In genomic region chr9:20887704-20888385, GRCm38 (mm10) we compare ENCODE assay signal across 8 mouse cellular contexts. TPM values are rescaled to one million over a fixed set of nuclear protein-coding genes. Genes with fewer than 3 reads are reported as not detected.
DNase-seq lines count a peak whose midpoint lies in the region; ATAC-seq and TF ChIP-seq lines count a peak whose summit lies in the region.

Ppan (plus strand) TSS chr9:20888175.

- no peaks in the 10 kb centered on the region for H3K27me3 ChIP-seq in embryonic facial prominence, embryonic 13.5 days
- H3K27me3 ChIP-seq in kidney, adult 2 months (replicated peaks; ENCODE audit: control insufficient read depth, insufficient read depth, low read length) = no peaks in the 10 kb centered on the region
- no peaks in the 10 kb centered on the region for H3K27me3 ChIP-seq in limb, embryonic 12.5 days
- no peaks in the 10 kb centered on the region for H3K27me3 ChIP-seq in midbrain, embryonic 15.5 days (replicated peaks)
- H3K27me3 ChIP-seq in spleen, adult 2 months (ENCODE audit: control insufficient read depth, insufficient read depth, low read length) = no peaks in the 10 kb centered on the region

- DNase-seq in 3134 (ENCODE audit: extremely low read depth, insufficient read length, low spot score) = peak; percentile 89
- DNase-seq in adrenal gland, postnatal 36 days = peak; percentile 94 to 97
- peak; percentile 95 to 98 for DNase-seq in heart, adult 18-20 months
- DNase-seq in kidney, adult 2 months = peak; percentile 98
- DNase-seq in spleen, adult 2 months (ENCODE audit: low read depth in 1 of 2, low spot score in 2 of 2) = peak; percentile 92 to 94

- peaks cover 36% of the 10 kb centered on the region for H3K36me3 ChIP-seq in embryonic facial prominence, embryonic 13.5 days
- peaks cover 4% of the 10 kb centered on the region for H3K36me3 ChIP-seq in kidney, adult 2 months (ENCODE audit: control insufficient read depth, insufficient read depth, low read length)
- peaks cover 37% of the 10 kb centered on the region for H3K36me3 ChIP-seq in limb, embryonic 12.5 days
- H3K36me3 ChIP-seq in midbrain, embryonic 15.5 days (replicated peaks) = peaks cover 27% of the 10 kb centered on the region
- H3K36me3 ChIP-seq in spleen, adult 2 months (ENCODE audit: control insufficient read depth, insufficient read depth, low read length) = peaks cover 27% of the 10 kb centered on the region

- ATAC-seq in embryonic facial prominence, embryonic 13.5 days (ENCODE audit: insufficient number of reproducible peaks, insufficient read depth, low FRiP score, low TSS enrichment, low read depth) = peak; percentile 92
- peak; percentile 88 for ATAC-seq in limb, embryonic 12.5 days (ENCODE audit: insufficient number of reproducible peaks, insufficient read depth, low FRiP score, low TSS enrichment, low read depth)
- ATAC-seq in midbrain, embryonic 15.5 days (replicated peaks) = peak; percentile 98

- peaks cover 3% of the 10 kb centered on the region; the same call in 1 of the 2 replicates for H3K9me3 ChIP-seq in embryonic facial prominence, embryonic 13.5 days
- peaks cover 6% of the 10 kb centered on the region; the same call in 1 of the 2 replicates for H3K9me3 ChIP-seq in limb, embryonic 12.5 days
- no peaks in the 10 kb centered on the region for H3K9me3 ChIP-seq in midbrain, embryonic 15.5 days

- WGBS in embryonic facial prominence, embryonic 13.5 days = under 1% methylated on average over 43 of the region's 43 CpGs
- under 1% methylated on average over 43 of the region's 43 CpGs for WGBS in kidney, adult 2 months
- WGBS in limb, embryonic 12.5 days = under 1% methylated on average over 43 of the region's 43 CpGs
- WGBS in midbrain, embryonic 15.5 days = 0% methylated on average over 43 of the region's 43 CpGs
- under 1% methylated on average over 43 of the region's 43 CpGs for whole genome bisulfite sequencing in spleen, adult 2 months

- TF ChIP-seq POLR2A in kidney, adult 2 months (IDR thresholded peaks at IDR 0.05; ENCODE audit: low read depth, low read length) = peak; percentile 58
- peak; percentile 89 for TF ChIP-seq POLR2A in spleen, adult 2 months (IDR thresholded peaks at IDR 0.05; ENCODE audit: low read depth, low read length)

- H3K4me3 ChIP-seq in embryonic facial prominence, embryonic 13.5 days = peak within 1 kb of the TSS; percentile 97
- peak within 1 kb of the TSS; percentile 84 for H3K4me3 ChIP-seq in kidney, adult 2 months (ENCODE audit: insufficient read depth, low read depth, low read length)
- H3K4me3 ChIP-seq in limb, embryonic 12.5 days (replicated peaks) = peak within 1 kb of the TSS; percentile 94
- H3K4me3 ChIP-seq in midbrain, embryonic 15.5 days = peak within 1 kb of the TSS; percentile 89
- H3K4me3 ChIP-seq in spleen, adult 2 months (ENCODE audit: extremely low read depth, insufficient read depth, insufficient read length) = peak within 1 kb of the TSS; percentile 76

- TF ChIP-seq CTCF in kidney, adult 2 months (conservative IDR thresholded peaks at IDR 0.05; ENCODE audit: insufficient read depth, insufficient read length, low read depth, low read length) = no peak
- no peak for TF ChIP-seq CTCF in spleen, adult 2 months (IDR thresholded peaks at IDR 0.05; ENCODE audit: extremely low read depth, insufficient read depth, insufficient read length, insufficient replicate concordance)

- peak within 1 kb of the TSS; percentile 95 for H3K27ac ChIP-seq in embryonic facial prominence, embryonic 13.5 days
- H3K27ac ChIP-seq in kidney, adult 2 months (ENCODE audit: insufficient read depth, low read depth, low read length) = peak within 1 kb of the TSS; percentile 90
- peak within 1 kb of the TSS; percentile 93 for H3K27ac ChIP-seq in limb, embryonic 12.5 days
- H3K27ac ChIP-seq in midbrain, embryonic 15.5 days = peak within 1 kb of the TSS; percentile 86
- peak within 1 kb of the TSS; percentile 90 for H3K27ac ChIP-seq in spleen, adult 2 months (ENCODE audit: insufficient read depth, low read length)

- peaks cover 11% of the 10 kb centered on the region for H3K4me1 ChIP-seq in embryonic facial prominence, embryonic 13.5 days
- H3K4me1 ChIP-seq in kidney, adult 2 months (ENCODE audit: control insufficient read depth, insufficient read depth, low read length) = peaks cover 2% of the 10 kb centered on the region; the same call in 1 of the 2 replicates
- H3K4me1 ChIP-seq in limb, embryonic 12.5 days (replicated peaks) = peaks cover 5% of the 10 kb centered on the region
- H3K4me1 ChIP-seq in midbrain, embryonic 15.5 days = peaks cover 16% of the 10 kb centered on the region
- H3K4me1 ChIP-seq in spleen, adult 2 months (ENCODE audit: control insufficient read depth, insufficient read depth, insufficient read length) = no peaks in the 10 kb centered on the region

- peak within 1 kb of the TSS; percentile 91 for H3K9ac ChIP-seq in embryonic facial prominence, embryonic 13.5 days
- peak within 1 kb of the TSS; percentile 85 for H3K9ac ChIP-seq in limb, embryonic 12.5 days (replicated peaks)
- H3K9ac ChIP-seq in midbrain, embryonic 15.5 days = peak within 1 kb of the TSS; percentile 74

- peak within 1 kb of the TSS; percentile 82 for H3K4me2 ChIP-seq in embryonic facial prominence, embryonic 13.5 days
- H3K4me2 ChIP-seq in limb, embryonic 12.5 days = peak within 1 kb of the TSS; percentile 73
- peak within 1 kb of the TSS; percentile 81 for H3K4me2 ChIP-seq in midbrain, embryonic 15.5 days

RNA-seq across cellular contexts. Expression of gene Ppan, which starts in this region (rescaled TPM):
- total RNA-seq in adrenal gland, postnatal 36 days (2021) = 10 to 100 TPM; 26.6 to 45.4 TPM
- 86.2 and 87.6 TPM in 2 replicates for polyA plus RNA-seq in embryonic facial prominence, embryonic 13.5 days (2015; fragmentation: Nextera tagmentation; extraction: Ambion mirVana)
- 1 to 10 TPM; 5.5 to 7.4 TPM for total RNA-seq in heart, adult 18-20 months (2021)
- 28.3 and 31.2 TPM in 2 replicates for polyA plus RNA-seq in kidney, adult 2 months (2012; rRNA removed)
- polyA plus RNA-seq in limb, embryonic 12.5 days (2016; fragmentation: Nextera tagmentation; extraction: Ambion mirVana) = 78.9 and 82.1 TPM in 2 replicates
- 49.1 and 50.5 TPM in 2 replicates for polyA plus RNA-seq in midbrain, embryonic 15.5 days (2015; fragmentation: Nextera tagmentation; extraction: Ambion mirVana)
- 116 and 120 TPM in 2 replicates for polyA plus RNA-seq in spleen, adult 2 months (2012; rRNA removed)

Comparison
In these comparisons a context has a peak if more than half of its experiments do, and no peak if none do; other contexts are left out.
1. Peak in every context shown above with its lines: DNase-seq, ATAC-seq, H3K4me3 ChIP-seq and H3K27ac ChIP-seq.